Mouse (Mus musculus): ENCODE data around the gene Cdca3.
"Not testable (repeated sequence)": the region's sequence is repeated elsewhere in the genome, so short reads cannot be mapped to it uniquely, and the experiment has no call there.

Cdca3 gene

DNA sequence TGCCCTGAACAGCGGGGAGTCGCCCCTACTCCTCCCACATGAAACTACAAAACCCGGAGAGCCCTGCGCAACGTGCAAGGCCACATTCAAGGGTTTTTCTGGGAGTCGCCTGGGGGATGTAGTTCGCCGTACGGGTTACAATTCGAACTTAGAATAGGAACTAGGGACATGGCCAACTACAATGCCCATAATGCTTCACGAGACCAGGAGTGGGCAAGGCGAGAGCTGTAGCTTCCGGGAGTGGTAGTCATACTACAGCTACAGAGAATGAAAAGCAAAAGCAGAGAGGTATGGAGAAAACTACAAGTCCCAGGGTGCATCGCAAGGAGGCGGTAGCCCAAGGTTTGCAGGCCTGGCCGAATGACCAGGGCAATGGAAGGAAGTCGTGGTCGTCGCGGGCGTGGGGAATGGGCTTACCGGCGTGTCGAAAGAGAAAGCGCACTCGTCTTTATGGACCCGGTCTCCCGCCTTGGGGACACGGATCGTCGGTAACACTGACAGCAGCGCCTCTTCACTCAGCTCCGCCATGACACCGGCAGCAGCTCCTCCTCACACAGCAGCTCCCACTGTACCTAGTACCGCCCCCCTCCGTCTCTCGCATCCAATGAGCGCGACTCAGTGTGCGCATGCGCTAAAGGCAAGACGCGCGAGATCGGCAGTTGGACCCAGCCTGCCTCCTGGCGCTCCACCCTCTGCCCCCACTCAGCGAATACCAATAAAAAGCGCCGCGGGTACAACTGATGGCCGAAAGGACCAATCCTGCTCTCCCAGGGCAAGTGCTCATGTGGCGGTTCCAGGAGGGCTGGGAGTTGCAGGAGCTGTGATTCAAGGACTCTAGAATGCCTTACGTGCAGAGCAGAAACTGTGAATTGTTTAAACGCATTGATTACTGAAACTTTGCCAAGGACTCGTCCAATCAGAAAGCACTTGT, at the start of gene Cdca3, which contains the start of gene Usp5:
Gene Cdca3 (plus strand): TSS at position 680 of the 931 bp plus-strand sequence.
Gene Usp5 (minus strand): TSS at position 617 of the 931 bp plus-strand sequence.
- DNase-seq (ENCODE audit: low spot score in 2 of 2), result peak; percentile 96 to 98

DNA sequence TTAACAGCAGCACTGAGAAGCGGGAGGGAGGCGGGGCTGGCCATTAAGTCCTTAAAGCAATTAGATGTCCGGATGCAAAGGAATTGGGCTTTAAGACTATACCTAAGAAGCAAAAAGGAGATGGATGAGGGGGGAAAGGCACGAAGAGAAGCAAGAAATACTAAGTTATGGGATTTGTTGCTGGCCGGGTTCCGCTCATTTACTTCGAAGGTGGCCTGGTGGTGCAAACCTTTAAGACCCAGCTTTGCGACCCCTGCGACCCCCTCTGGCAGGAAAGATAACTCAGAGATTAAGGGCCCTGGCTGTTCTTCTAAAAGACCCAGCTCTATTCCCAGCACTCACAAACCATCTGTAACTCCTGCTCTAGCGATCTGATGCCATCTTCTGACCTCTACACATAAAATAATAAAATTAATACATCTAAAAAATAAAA, 49.3 kb upstream of the Cdca3 start:
- no peak for DNase-seq (ENCODE audit: low spot score in 2 of 2)

DNA sequence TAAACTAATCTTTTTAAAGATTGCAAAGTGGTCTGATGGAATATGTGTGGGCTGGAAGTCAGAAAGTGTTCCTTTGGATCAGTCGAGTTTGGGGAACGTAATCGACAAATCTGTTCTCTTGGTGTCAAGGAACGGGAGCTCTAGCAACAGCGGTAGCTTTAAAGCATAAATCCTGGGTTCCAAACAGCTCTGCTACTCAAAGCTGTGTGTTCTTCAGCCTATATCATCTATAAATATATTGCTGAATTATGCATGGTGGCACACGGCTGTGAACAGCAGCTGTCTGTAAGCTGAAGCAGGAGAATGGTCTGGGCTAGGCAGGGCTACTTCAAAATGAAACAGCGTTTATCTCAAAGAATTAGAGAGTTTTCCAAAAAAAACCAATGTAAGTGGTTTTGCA, 48.4 kb upstream of the Cdca3 start:
- no peak for DNase-seq (ENCODE audit: low spot score in 2 of 2)

DNA sequence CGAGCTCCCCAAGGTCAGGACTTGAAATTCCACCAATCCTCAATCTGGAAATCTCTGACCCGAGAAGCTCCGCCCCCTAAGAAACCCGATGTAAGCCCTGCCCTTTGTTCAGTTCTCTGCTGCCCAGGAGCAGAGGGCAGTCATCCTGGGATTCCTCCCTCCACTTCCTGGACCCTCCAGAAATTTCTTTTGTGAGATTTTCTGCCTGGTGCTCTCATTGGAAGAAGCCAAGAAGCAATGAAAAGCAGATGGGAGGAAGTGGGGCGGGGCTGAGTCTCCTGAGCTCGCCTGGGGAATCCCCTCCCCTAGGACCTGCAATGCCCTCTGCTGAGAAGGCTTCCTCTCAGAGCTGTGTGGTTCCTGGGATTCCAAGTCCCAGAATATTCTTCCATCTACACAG, 46.9 kb upstream of the Cdca3 start:
- DNase-seq (ENCODE audit: low spot score in 2 of 2), result peak in 1 of 2 experiments; percentile 56

DNA sequence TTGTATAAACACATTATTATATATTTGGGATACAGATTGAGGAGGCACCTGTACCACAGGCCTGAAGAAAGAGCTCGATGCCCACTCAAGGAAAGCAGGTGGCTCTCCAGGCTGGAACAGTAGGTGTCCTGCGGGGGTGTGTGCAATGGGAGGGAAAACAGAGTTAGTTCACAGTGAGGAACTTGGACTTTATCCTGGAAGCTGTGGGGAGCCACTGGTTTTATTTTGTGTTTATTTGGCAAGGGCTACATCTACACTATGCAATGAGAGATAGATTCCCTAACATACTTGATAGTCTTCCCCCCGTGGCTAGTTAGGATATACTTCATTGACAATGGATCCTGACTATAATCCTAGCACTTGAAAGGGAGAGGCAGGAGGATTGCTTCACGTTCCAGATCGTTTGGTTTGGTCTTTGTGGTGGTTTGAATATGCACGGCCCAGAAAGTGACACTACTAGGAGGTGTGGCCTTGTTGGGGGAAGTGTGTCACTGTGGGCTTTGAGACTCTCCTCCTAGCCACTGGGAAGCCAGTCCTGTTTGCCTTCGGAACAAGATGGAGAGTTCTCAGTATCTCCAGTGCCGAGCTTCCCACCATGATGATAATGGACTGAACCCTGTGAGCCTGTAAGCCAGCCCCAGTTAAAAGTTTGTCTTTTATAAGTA, 42.5 kb upstream of the Cdca3 start:
- no peak for DNase-seq (ENCODE audit: low spot score in 2 of 2)

DNA sequence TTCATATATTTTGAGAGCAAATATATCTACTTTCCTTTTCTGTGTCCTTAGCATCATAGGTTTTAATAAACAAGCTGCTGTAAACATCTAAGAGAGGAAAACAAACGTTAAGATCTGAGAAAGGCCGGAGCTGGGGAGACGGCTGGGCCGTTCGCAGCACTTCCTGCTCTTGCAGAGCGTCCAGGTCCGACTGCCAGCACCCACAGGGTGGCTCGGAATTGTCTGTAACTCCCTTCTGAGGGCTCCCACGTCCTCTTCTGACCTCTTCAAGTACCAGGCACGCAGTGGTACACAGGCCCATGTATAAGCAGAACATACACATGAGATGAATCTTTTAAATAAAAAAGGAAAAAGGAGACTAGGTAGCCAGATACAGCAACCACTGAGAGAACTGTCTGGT, 41.6 kb upstream of the Cdca3 start:
- DNase-seq (ENCODE audit: low spot score in 2 of 2), result no peak

DNA sequence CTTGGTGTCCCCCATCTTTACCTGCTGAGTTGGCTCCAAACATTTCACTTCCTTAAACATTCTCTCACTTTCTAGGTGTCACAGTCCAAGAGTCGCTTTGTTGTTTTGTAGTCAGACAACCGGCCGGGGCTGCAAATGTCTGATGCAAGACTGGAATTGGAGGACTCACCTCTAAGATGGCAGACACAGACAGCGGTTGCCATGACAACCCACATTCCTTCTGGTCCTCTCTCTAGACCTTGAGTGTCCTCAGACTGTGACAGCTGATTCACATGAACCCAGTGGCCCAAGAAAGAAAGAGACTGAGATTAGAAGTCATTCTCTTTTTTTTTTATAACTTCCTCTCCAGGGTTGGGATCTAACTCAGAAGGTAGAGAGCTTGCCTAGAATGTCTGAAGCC, 39.8 kb upstream of the Cdca3 start:
- no peak for DNase-seq (ENCODE audit: low spot score in 2 of 2)

DNA sequence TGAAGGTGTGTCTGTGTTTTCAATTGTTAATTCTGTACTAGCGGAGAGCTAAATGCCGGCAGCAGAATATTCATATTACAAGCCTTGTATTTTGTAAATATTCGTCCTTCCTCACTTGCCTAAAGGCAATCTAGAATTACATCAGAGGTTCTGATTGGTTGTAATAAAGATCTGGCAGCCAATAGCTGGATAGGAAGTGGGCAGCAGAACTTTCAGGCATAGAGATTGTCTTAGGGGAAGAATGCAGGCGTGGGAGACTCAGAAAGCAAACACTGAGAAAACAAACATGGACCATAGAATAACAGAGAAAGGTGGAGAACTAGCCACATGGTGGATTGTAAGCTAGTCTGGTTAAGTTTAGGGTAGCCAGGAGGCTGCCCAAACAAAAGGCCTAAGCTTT, 39.2 kb upstream of the Cdca3 start:
- DNase-seq (ENCODE audit: low spot score in 2 of 2), result no peak

DNA sequence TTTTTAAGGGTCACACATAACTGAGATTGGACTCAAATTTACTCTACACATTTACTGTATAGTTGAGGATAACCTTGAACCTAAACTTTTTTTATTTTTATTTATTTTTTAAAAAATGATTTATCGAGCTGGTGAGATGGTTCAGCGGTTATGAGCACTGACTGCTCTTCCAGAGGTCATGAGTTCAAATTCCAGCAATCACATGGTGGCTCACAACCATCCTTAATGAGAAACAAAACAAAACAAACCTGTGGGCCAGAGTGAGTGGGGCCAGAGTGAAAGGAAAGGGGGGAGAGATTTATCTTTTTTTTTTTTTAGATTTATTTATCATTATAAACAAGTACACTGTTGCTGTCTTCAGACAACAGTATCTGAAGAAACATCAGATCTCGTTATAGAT, 37.4 kb upstream of the Cdca3 start:
- no peak for DNase-seq (ENCODE audit: low spot score in 2 of 2)

DNA sequence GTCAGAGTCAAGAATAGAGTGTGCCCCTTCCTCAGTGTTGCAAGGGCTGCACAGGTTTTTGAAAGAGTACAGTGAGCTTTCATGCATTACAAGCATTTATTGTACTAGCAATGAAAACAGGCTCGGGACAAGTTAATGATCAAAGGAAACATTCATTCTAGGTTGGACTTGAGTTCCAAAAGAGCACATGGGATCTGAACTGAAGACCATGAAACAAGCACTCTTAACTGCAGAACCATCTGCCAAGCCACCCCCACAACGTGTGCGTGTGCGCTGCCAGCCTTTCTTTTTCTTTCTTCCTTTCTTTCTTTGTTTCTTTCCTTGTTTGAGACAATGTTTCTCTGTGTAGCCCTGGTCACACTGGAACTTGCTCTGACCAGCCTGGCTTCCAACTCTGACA, 33.6 kb upstream of the Cdca3 start:
- no peak for DNase-seq (ENCODE audit: low spot score in 2 of 2)

DNA sequence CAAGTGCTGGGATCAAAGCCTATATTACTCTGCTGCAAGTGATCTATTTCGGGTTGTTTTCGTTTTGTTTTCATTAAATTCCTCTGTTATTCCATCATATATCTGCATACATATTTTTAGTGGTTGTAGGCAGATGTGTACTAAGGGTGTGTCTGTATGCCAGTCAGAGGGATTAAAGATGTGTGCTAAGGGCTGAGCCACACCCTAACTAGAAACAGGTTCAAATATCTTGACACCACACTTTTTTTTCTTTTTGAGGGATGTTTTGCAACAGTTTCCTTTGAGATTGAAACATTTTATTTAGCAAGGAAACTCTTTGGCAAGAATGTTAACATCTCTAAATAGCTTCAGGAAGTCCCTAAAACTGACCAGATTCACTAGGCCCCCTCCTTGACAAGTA, 33.1 kb upstream of the Cdca3 start:
- no peak for DNase-seq (ENCODE audit: low spot score in 2 of 2)

DNA sequence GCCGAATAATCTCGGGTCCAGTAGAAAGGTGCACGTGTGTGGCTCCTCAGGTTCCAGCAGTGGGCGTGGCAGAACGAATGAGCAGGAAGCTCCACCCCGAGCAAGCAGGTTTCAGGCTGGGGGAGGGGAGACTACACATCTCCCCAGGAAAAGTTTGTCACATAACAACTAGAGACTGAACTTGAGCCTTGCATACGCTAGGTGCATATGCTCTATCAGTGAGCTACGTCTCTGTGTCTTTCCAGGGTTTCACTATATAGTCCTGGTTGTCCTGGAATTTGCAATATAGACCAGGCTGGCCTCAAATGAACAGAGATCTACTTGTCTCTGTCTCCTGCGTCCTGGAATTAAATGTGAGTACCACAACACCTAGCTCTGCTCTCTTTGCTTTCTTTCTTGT, 26.9 kb upstream of the Cdca3 start:
- not testable (repeated sequence) for DNase-seq (ENCODE audit: low spot score in 2 of 2)

DNA sequence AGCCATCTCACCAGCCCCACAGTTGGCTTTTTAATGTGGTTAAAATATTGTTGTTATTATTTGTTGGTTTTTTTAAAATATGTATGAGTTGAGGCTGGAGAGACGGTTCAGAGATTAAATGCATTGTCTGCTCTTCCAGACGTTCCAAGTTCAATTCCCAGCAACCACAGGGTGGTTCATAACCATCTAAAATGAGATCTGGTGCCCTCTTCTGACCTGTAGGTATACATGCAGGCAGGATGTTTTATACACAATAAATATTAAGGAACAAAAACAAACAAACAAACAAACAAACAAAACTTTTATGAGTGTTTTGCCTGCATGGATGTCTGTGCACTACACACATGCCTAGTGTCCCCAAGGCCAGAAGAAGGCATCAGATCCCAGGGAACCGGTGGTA, 26.3 kb upstream of the Cdca3 start:
- no peak for DNase-seq (ENCODE audit: low spot score in 2 of 2)

DNA sequence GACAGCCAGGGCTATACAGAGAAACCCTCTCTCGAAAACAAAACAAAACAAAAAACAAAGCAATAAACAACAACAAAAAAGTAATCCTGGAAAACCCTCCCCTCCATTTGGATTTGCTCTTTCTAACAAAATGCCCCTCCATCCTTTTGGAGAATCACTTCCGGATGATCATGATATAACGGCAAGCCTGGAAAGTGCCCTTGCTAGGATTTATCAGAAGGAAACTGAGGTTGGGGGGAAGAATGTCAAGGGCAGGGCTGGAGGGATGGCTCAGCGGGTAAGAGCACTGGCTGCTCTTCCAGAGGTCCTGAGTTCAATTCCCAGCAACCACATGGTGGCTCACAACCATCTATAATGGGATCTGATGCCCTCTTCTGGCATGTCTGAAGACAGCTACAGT, 25.7 kb upstream of the Cdca3 start:
- not testable (repeated sequence) for DNase-seq (ENCODE audit: low spot score in 2 of 2)

DNA sequence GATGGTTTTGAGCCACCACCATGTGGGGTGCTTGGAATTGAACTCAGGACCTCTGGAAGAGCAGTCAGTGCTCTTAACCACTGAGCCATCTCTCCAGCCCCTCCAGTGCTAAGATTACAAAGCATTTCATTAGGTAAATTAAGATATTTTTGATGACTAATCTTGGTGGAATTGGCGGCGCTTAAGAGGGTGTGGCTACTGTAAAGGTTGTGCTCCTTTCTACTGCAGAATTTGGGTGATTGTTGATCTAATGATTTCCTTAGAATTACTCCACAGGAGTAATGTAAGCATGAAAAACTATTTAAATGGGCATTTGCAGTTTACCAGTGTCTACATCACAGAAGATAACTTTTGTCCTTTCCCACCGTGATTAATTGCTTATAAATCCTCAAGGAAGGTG, 25.0 kb upstream of the Cdca3 start:
- DNase-seq (ENCODE audit: low spot score in 2 of 2), result no peak

DNA sequence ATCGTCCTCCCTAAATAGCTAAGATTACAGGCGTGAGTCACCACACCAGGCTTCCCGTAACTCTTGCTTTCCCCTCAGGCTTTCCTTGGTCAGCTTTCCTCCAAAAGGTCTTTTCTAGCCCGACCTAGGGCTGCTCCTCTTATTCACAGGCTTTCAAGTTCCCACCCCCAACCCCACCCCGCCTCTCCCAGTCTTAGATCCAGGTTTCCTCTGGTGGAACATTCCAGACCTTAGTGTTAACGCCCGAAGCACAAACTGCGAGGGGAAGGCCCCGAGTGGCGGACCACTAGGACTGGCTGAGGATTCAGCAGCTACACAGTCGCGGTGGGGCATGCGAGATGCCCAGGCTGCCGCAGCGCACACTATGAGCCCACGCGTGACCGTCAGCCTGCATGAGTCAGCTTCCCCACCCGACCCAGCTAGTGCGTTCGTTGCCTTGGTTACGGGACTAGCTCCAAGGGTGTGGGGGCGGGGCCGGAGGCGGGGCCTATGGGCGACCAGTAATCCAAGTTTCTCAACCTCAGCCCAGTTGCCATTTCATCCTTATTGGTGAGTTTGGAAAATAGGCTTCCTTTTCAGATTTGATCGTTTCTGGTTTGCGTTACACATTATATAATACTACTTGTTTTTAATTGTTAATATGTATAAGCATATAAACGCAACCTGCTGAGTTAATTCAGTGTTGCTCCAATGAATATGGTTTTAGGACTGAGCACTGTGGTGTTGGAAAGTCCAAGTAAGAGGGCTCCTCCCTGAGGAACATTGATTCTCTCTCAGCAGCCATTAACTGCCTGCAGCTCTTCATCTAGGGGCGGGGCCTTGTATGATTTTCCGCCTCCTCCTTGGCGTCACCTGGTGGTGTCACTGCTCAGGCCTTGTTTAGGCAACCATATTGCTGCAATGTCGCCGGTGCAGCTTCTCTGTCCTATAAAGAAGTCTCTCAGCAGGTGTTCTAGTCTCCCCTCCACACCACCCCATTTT, 23.7 kb upstream of the Cdca3 start:
- peak; percentile 60 to 91 for DNase-seq (ENCODE audit: low spot score in 2 of 2)

DNA sequence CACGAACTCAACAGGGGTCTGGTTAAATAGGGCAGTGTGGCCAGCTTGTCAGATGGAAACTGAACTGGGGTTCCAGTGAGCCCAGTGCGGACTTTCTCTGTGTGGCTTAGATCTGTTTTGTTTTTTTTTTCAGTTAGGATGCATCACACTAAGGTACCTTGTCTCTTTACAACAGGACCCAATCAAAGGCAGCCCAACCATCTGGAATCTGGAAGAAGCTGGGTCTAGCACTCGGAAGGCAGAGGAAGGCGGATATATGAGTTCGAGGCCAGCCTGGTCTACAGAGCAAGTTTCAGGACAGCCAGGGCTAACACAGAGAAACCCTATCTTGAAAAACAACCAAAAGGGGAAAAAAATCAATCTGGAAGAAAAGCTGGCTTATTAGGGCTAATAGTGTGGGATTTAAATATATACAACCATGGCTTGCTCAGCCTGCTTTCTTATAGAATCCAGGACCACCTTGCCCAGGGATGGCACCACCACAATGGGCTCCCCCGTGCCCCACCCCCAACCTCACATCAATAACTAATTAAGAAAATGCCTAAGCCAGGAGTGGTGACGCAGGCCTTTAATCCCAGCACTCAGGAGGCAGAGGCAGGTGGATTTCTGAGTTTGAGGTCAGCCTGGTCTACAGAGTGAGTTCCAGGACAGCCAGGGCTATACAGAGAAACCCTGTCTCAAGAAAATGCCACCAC, 22.8 kb upstream of the Cdca3 start:
- DNase-seq (ENCODE audit: low spot score in 2 of 2), result no peak

DNA sequence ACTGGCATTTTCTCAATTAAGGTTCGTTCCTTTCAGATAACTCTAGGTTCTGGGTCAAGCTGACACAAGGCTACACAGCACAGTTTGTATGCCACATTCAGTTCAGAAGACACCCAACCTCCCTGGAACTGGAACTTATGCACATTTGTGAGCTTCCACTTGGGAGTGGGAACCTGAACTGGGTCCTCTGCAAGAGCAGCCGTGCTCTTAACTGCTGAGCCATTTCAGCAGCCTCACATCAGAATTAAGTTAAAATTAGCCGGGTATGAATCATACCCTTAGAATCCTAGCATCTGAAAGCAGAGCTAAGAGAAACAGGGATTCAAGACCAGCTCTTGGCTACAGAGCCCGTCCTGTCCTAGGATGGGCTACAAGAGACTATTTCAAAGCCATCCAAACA, 22.0 kb upstream of the Cdca3 start:
- no peak for DNase-seq (ENCODE audit: low spot score in 2 of 2)

DNA sequence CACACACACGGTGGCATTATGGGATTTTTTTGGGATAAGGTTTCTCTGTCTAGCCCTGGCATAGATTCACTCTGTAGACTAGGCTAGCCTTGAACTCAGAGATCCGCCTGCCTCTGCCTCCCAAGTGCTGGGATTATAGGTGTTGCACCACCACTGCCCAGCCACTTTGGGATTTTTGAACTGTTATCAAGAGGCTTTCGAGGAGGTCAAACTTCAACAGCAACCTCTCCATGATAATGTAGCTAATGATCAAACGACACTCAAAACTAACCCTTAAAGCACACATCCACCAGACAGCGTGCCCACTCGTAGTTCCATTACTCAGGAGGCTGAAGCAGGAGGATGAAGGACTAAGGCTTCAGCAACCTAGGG, 21.4 kb upstream of the Cdca3 start:
- DNase-seq (ENCODE audit: low spot score in 2 of 2), result no peak

DNA sequence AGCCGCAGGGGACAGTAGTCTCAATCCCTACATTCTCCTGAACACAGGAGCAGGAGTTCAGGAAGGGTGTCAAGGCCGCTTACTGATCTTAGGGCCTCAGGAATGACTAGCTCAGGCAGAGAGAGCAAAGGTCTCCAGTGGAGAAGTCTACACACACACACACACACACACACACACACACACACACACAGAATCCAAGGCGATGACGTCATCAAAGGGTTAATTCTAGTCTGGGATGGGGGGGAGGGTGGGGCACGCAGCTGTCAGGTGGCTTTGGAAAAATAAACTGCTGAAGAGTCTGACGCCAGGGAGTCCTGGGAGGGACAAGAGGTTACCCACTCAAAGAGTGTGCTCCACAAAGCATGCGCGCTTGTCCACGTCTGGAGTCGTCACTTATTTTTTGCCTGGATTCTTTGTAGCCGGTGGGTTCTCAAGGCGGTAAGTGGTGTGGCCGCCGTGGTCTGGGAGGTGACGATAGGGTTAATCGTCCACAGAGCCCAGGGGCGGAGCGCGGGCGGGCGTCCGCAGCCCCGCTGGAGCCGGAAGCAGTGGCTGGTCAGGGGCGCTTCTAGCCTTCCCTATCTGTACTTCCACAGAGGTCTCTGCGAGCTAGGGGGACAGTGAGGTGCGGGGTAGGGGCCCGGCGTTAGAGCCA, 20.9 kb upstream of the Cdca3 start, which contains the start of gene Spsb2:
Gene Spsb2 (plus strand): TSS at position 304 of the 655 bp plus-strand sequence.
- DNase-seq (ENCODE audit: low spot score in 2 of 2), result peak; percentile 66 to 73
